Mouse (Mus musculus) myocyte (in vitro differentiated cells): Measurements from ENCODE around the gene Cox10.

Source experiments
- MYOD1 ChIP-seq, 3 experiments: IDR thresholded peaks; one replicate each; pipeline ENCODE4 v1.6.1; 2011; ENCODE audit warnings: control low read depth in 2 of 3, low read depth in 2 of 3, mild to moderate bottlenecking in 2 of 3, moderate library complexity in 1 of 3; ENCODE audit not compliant: insufficient read length in 2 of 3, control insufficient read depth in 1 of 3
- POLR2A ChIP-seq: IDR thresholded peaks from one replicate; pipeline ENCODE4 v1.6.1; 2011; ENCODE audit warnings: low read depth, mild to moderate bottlenecking, control low read depth, moderate library complexity; ENCODE audit not compliant: insufficient read length
- TCF12 ChIP-seq: IDR thresholded peaks from one replicate; pipeline ENCODE4 v1.6.1; 2011; ENCODE audit warnings: mild to moderate bottlenecking, control low read depth; ENCODE audit not compliant: poor library complexity, insufficient read depth, severe bottlenecking

DNA sequence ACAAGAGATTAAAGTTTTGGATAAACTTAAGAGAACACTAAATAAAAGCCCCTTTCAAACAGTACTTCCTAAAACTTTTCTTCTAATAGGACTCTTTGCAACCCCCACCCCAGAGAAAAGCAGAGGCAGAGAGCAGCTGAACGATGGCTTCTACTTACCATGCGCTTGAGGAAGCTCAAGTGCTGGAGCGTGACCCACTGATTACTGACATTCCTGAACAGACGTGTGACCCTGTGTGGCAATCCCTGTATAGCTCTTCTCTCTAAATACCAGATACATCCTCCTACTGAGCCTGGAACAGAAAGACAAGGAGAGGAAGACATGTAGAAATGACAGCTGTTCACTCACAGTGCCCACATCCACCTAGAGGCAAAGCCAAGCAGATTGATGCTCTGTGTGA lies 5.9 kb downstream of the Cox10 start:
- TF ChIP-seq POLR2A (no peak), TCF12 (no peak), MYOD1 (IDR thresholded peaks at IDR 0.05; ENCODE audit: control insufficient read depth in 1 of 3, insufficient read length in 2 of 3, low read depth in 2 of 3) (no peak)
